ENCODE assay signal across 29 mouse cellular contexts in genomic region chr10:34233418-34233817, GRCm38 (mm10). TPM values are rescaled to one million over a fixed set of nuclear protein-coding genes. Genes with fewer than 3 reads are reported as not detected.
DNase-seq lines count a peak whose midpoint lies in the region; ATAC-seq and TF ChIP-seq lines count a peak whose summit lies in the region.
"Had no signal": no experiment of that assay in that cellular context is flagged by ENCODE, and none has a peak within 500 bp of the region (broad histone marks: within the 10 kb centered on the region; RNA-seq: fewer than 3 reads in every experiment).

No protein-coding gene starts in this region.

- peak; percentile 53 for ATAC-seq in CD4-positive, CD25-positive, alpha-beta regulatory T cell, adult 4 months
- ATAC-seq in inflammation-experienced regulatory T-cells, adult 6 months, result peak; percentile 56
- ATAC-seq: forebrain, embryonic 15.5 days; hindbrain, postnatal 0 days; intestine, embryonic 15.5 days had no signal

- peak overlapping the region; percentile 85 for H3K27ac ChIP-seq in ES-Bruce4 (ENCODE audit: insufficient read depth, low read length)
- H3K27ac ChIP-seq: embryonic facial prominence, embryonic 10.5 days; embryonic facial prominence, embryonic 13.5 days; forebrain, embryonic 12.5 days; forebrain, embryonic 15.5 days; heart, embryonic 15.5 days; hindbrain, embryonic 14.5 days; hindbrain, postnatal 0 days; intestine, embryonic 15.5 days had no signal

- DNase-seq in R1 (ENCODE audit: low read depth, low spot score), result peak; percentile 86
- DNase-seq in kidney, postnatal 25 days, result no peak
- DNase-seq in adrenal gland, postnatal 14 days, result no peak
- DNase-seq in left cerebral cortex, adult 18-20 months (ENCODE audit: low spot score in 2 of 2), result no peak
- DNase-seq: adrenal gland, adult 2 months; adrenal gland, postnatal 25 days; cerebellum, adult 11-12 months; cerebellum, adult 8-10 months; cerebellum, postnatal 10 days; cerebellum, postnatal 36 days; gastrocnemius, postnatal 10 days; heart, adult 18-20 months; heart, postnatal 10 days; heart, postnatal 4 days; kidney, adult 11 months; kidney, adult 8-10 months had no signal

- no peak for TF ChIP-seq POLR2A in ES-Bruce4 (IDR thresholded peaks at IDR 0.05; ENCODE audit: insufficient read depth, low read length)

- no peak for TF ChIP-seq CTCF in ES-Bruce4 (IDR thresholded peaks at IDR 0.05; ENCODE audit: low read depth, low read length)

- TF ChIP-seq EP300 in ES-Bruce4 (IDR thresholded peaks at IDR 0.05; ENCODE audit: insufficient read depth, low read depth, low read length), result no peak

- H3K9me3 ChIP-seq in ES-Bruce4 (replicated peaks; ENCODE audit: control insufficient read depth, insufficient read depth, low read length, poor library complexity, severe bottlenecking), result 0 out of 2 replicates have a peak, but pooled peaks cover 2% of the 10 kb centered on the region
- H3K9me3 ChIP-seq: embryonic facial prominence, embryonic 10.5 days; embryonic facial prominence, embryonic 13.5 days; forebrain, embryonic 12.5 days; forebrain, embryonic 15.5 days; heart, embryonic 12.5 days; heart, embryonic 15.5 days; intestine, embryonic 15.5 days had no signal

- H3K9ac ChIP-seq in ES-Bruce4 (ENCODE audit: low read depth, poor library complexity, severe bottlenecking), result peak overlapping the region; percentile 69
- H3K9ac ChIP-seq: embryonic facial prominence, embryonic 13.5 days; forebrain, embryonic 12.5 days; forebrain, embryonic 15.5 days; heart, embryonic 12.5 days; heart, embryonic 15.5 days; hindbrain, embryonic 14.5 days; intestine, embryonic 15.5 days had no signal

- no peaks in the 10 kb centered on the region for H3K27me3 ChIP-seq in ES-Bruce4 (ENCODE audit: control insufficient read depth, insufficient read depth, low read length, poor library complexity, severe bottlenecking)
- H3K27me3 ChIP-seq: embryonic facial prominence, embryonic 13.5 days; forebrain, embryonic 12.5 days; forebrain, embryonic 15.5 days; heart, embryonic 12.5 days; heart, embryonic 15.5 days; intestine, embryonic 15.5 days had no signal

- no peaks in the 10 kb centered on the region for H3K36me3 ChIP-seq in ES-Bruce4 (ENCODE audit: control insufficient read depth, insufficient read depth, low read length, poor library complexity, severe bottlenecking)
- H3K36me3 ChIP-seq: embryonic facial prominence, embryonic 10.5 days; embryonic facial prominence, embryonic 13.5 days; forebrain, embryonic 12.5 days; forebrain, embryonic 15.5 days; heart, embryonic 12.5 days; heart, embryonic 15.5 days; intestine, embryonic 15.5 days had no signal

- peak overlapping the region; percentile 57 for H3K4me3 ChIP-seq in ES-Bruce4 (ENCODE audit: low read depth, low read length)
- H3K4me3 ChIP-seq: embryonic facial prominence, embryonic 10.5 days; embryonic facial prominence, embryonic 13.5 days; erythroblast, embryonic 14.5 days; forebrain, embryonic 12.5 days; forebrain, embryonic 15.5 days; heart, embryonic 12.5 days; heart, embryonic 15.5 days; intestine, embryonic 15.5 days had no signal

- peaks cover 2% of the 10 kb centered on the region for H3K4me1 ChIP-seq in ES-Bruce4 (ENCODE audit: control insufficient read depth, insufficient read depth, low read length)
- H3K4me1 ChIP-seq: forebrain, embryonic 12.5 days; forebrain, embryonic 15.5 days; heart, embryonic 15.5 days; intestine, embryonic 15.5 days had no signal

RNA-seq across cellular contexts. Expression of gene Dse, which starts 25.9 kb away (rescaled TPM):
- polyA plus RNA-seq in CD4-positive, CD25-positive, alpha-beta regulatory T cell, adult 4 months (2017; shearing (Covaris generic)), result 1 to 10 TPM; 1.3 to 2.0 TPM
- polyA plus RNA-seq in ES-Bruce4 (2011; ENCODE audit: insufficient read depth, insufficient read length, low read depth, missing spikeins), result 51.4 and 59.1 TPM in 2 replicates
- 1 to 10 TPM; 1.0 to 3.3 (median 2.4) TPM for polyA plus RNA-seq in inflammation-experienced regulatory T-cells, adult 6 months (2017; shearing (Covaris generic))
- total RNA-seq in adrenal gland, postnatal 14 days (2021), result 10.9 and 12.2 TPM in 2 replicates
- 10 to 100 TPM in 1 of 2 experiments, 1 to 10 TPM in 1; 6.1 to 10.1 TPM for total RNA-seq in left cerebral cortex, adult 18-20 months (2021)
- polyA plus RNA-seq: erythroblast, embryonic 14.5 days had no signal

RNA-seq across cellular contexts. Expression of gene Tspyl1, which starts 48.6 kb away (rescaled TPM):
- polyA plus RNA-seq in CD4-positive, CD25-positive, alpha-beta regulatory T cell, adult 4 months (2017; shearing (Covaris generic)), result 10 to 100 TPM; 30.1 to 35.5 TPM
- 35.3 and 36.8 TPM in 2 replicates for polyA plus RNA-seq in ES-Bruce4 (2011; ENCODE audit: insufficient read depth, insufficient read length, low read depth, missing spikeins)
- 10 to 100 TPM; 36.1 to 49.1 (median 40.1) TPM for polyA plus RNA-seq in inflammation-experienced regulatory T-cells, adult 6 months (2017; shearing (Covaris generic))
- 52.2 and 54.2 TPM in 2 replicates for total RNA-seq in adrenal gland, postnatal 14 days (2021)
- total RNA-seq in left cerebral cortex, adult 18-20 months (2021), result 100 to 1,000 TPM; 175 to 185 TPM

Comparison
In these comparisons a context has a peak if more than half of its experiments do, and no peak if none do; other contexts are left out.
1. RNA of gene Dse, which starts 25.9 kb away (polyA plus RNA-seq): 51.4 to 59.1 TPM in ES-Bruce4; 1.0 to 3.3 TPM in inflammation-experienced regulatory T-cells, adult 6 months and 1.3 to 2.0 TPM in CD4-positive, CD25-positive, alpha-beta regulatory T cell, adult 4 months; every median in the first group is over 10 times any median in the second.